Mouse (Mus musculus): Measurements from ENCODE around the gene Esp31. TPM values are rescaled to one million over a fixed set of nuclear protein-coding genes. Genes with fewer than 3 reads are reported as not detected.

Esp31 gene
- not detected for total RNA-seq (2021)
- long read RNA-seq, experiment 1: 0 reads
- long read RNA-seq, experiment 2: 0 reads

DNA sequence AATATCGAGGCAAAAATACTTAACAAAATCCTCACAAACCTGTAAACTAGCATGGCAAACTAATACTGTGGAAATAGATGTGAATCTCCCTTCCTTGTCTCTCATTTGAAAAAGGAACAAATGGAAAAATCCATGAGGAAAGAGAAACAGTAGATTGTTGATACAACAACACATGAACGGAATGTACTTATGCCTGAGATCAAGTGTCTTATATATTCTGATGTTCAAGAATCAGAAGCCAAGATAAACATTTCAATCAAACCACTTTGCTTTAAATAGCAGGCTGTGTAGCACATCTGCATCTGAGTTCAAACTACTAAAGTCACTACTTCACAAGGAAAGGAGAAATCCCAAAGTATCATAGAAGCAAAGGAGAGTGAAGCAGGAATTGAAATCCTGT is at the start of gene Esp31:
Gene Esp31, plus strand, starts transcription at position 301 of the 400 bp plus-strand sequence.
- no peak for DNase-seq (ENCODE audit: low spot score)

Other genes with a start within 250 kb of the Esp31 start
- gene Esp36, start 219.3 kb upstream of the Esp31 start, total RNA-seq (2021): not detected
- gene Esp34, start 85.3 kb upstream of the Esp31 start, total RNA-seq (2021): not detected

Measured in gastrocnemius, adult 18-20 months (tissue).